Mouse (Mus musculus) neural tube, embryonic 15.5 days (tissue): ENCODE data around the gene Lmtk3. TPM values are rescaled to one million over a fixed set of nuclear protein-coding genes. Genes with fewer than 3 reads are reported as not detected.
A peak's percentile ranks its signal among the peaks of the same experiment; 100 is the strongest.

Source experiments
- ATAC-seq: fragments of 200-750 bp; cut with Nextera tagmentation; 2 replicates; pipeline ENCODE4 v1.8.0; 2017; ENCODE audit warnings: mild to moderate bottlenecking, moderate TSS enrichment, moderate library complexity; ENCODE audit not compliant: low FRiP score
- H3K27ac ChIP-seq: fragments of 300-500 bp; sonication (generic); replicated peaks from 2 replicates; pipeline ENCODE4 v1.5.1; 2015; ENCODE audit warnings: mild to moderate bottlenecking, inconsistent platforms
- H3K27me3 ChIP-seq: fragments of 300-500 bp; sonication (generic); replicated peaks from 2 replicates; pipeline ENCODE4 v1.6.1; 2015; ENCODE audit warnings: inconsistent platforms
- H3K36me3 ChIP-seq: fragments of 300-500 bp; sonication (generic); 2 replicates; pipeline ENCODE4 v1.6.1; 2015; ENCODE audit warnings: inconsistent platforms
- H3K4me1 ChIP-seq: fragments of 300-500 bp; sonication (generic); 2 replicates; pipeline ENCODE4 v1.6.1; 2015; ENCODE audit warnings: inconsistent platforms
- H3K4me2 ChIP-seq: fragments of 300-500 bp; sonication (generic); 2 replicates; pipeline ENCODE4 v1.6.1; 2015; ENCODE audit warnings: inconsistent platforms, mild to moderate bottlenecking, moderate library complexity
- H3K4me3 ChIP-seq: fragments of 300-500 bp; sonication (generic); replicated peaks from 2 replicates; pipeline ENCODE4 v1.5.1; 2015; ENCODE audit warnings: mild to moderate bottlenecking, inconsistent platforms
- H3K9ac ChIP-seq: fragments of 300-500 bp; sonication (generic); replicated peaks from 2 replicates; pipeline ENCODE4 v1.6.1; 2015; ENCODE audit warnings: mild to moderate bottlenecking, inconsistent platforms
- H3K9me3 ChIP-seq: fragments of 300-500 bp; sonication (generic); replicated peaks from 2 replicates; pipeline ENCODE4 v1.6.1; 2016; ENCODE audit warnings: inconsistent platforms
- WGBS: fragments of 180-500 bp; shearing (Covaris S2); methylation state at CpG from one replicate; pipeline ENCODE4 v1.1.7; 2015; ENCODE audit warnings: mixed read lengths; 5-methylcytosine and 5-hydroxymethylcytosine counted together
- polyA plus RNA-seq: library from polyadenylated mRNA; unstranded; fragments of >200 nt; fragmentation: Nextera tagmentation; extraction: Ambion mirVana; gene quantifications from 2 replicates; pipeline ENCODE4 v1.2.1, GENCODE M21; 2015

Lmtk3 gene
- polyA plus RNA-seq, 1 experiment from 2014 or later: 26.0 TPM

DNA sequence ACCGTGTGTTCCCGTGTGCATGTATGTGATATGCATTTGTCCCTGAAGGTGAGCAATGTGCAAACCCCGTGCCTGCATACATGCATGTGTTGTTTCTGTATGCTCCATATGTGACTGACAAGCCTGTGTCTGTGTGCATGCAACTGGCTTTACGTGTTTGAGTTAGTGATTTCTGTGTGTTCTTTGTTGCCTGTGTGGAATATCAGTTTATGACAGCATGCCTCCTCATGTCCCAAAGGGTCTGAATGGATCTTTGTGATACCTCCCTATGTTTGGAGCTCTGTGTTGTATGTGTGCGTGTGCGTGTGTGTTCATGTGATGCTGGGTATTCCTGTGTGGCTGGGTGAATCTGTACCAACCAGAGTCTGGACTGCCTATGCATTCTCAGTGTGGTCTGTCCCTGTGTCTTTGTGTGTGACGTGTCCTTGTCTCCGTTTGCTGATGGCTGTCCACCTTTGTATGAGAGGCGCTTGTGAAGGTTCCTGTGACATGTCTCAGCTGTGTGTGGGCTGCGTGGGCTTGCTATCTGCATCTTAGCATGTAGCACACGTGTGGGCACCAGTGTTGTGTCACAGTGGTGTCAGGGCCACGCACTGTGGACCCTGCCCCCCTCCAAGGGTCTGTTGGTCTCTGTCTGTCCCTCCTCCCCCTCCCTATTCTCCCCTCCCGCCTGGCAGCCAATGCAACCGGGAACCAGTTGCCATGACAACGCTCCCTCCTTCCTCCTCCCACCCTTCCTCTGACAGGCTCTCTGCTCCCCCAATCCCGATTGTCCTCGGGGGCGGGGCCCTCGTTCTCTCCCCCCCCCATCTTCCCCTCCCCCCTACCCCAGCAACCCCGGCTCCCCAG lies 1.2 kb downstream of the Lmtk3 start, which contains the start of gene Sult2b1:
Gene Sult2b1 (minus strand): TSS at position 146 of the 849 bp plus-strand sequence.
- Histone ChIP-seq H3K9me3 (no peaks in the 10 kb centered on the region), H3K27ac (peak within 1 kb of the TSS; percentile 99), H3K9ac (peak within 1 kb of the TSS; percentile 92), H3K4me3 (peak within 1 kb of the TSS; percentile 72), H3K4me1 (peaks cover 36% of the 10 kb centered on the region), H3K36me3 (peaks cover 26% of the 10 kb centered on the region), H3K27me3 (0 out of 2 replicates have a peak, but pooled peaks cover 3% of the 10 kb centered on the region), H3K4me2 (peak within 1 kb of the TSS; percentile 90)
- peak; percentile 80 for ATAC-seq
- 11% methylated on average over 18 of the region's 20 CpGs for WGBS

DNA sequence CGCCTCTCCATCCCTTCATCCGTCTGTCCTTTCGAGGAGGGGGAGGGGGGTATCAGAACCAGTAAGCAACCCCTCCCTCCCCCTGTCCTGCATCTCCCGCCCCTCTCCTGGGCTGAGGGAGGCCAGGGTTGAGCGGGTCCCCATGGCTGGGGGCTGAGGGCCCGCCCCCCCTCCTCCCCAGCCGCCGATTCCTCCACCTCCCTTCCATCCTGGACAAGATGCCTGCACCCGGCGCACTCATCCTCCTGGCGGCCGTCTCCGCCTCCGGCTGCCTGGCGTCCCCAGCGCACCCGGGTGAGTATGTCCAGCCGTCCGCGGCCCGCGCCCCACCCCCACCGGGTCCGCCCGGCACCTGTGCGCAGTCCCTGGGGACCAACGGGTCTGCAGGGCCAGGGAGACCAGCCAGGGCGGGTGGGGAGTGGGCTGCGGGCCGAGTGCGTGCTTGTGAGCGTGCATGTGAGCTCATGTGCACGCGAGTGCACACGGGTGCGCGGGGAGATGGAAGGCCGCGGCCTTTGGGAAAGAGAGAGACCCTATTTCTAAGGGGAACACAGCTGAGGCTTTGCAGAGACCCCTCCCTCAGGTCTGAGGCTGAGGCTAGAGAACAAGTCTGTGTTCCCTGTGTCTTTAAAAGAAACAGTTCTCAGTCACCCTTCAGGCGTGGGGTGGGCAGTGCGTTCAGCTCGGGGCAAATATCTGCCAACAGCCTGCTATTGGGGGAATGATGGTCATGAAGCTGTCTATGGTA lies 2.0 kb downstream of the Lmtk3 start:
- WGBS: 1% methylated on average over 40 of the region's 42 CpGs

DNA sequence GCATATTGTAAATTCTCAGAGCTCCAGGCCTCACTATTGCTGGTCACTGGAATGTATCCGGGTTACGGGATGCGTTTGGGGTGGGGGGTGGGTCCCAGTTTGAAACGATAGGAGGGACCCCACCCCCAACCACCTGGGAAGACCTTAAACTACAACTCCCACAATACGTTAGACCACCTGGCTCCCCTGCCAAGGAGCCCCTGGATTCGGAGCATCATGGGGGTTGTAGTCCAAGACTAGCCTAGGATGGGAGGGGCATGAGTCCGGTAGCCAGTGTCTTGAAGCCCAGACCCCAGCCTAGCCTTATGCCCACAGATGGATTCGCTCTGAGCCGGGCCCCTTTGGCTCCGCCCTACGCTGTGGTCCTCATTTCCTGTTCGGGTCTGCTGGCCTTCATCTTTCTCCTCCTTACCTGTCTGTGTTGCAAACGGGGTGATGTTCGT lies 2.6 kb downstream of the Lmtk3 start:
- Histone ChIP-seq H3K9ac (peak overlapping the region; percentile 92), H3K4me1 (peaks cover 40% of the 10 kb centered on the region), H3K9me3 (no peaks in the 10 kb centered on the region), H3K4me2 (peak overlapping the region; percentile 90), H3K27ac (peak overlapping the region; percentile 99), H3K27me3 (0 out of 2 replicates have a peak, but pooled peaks cover 3% of the 10 kb centered on the region), H3K36me3 (peaks cover 40% of the 10 kb centered on the region), H3K4me3 (peak overlapping the region; percentile 72)
- 1% methylated on average over 14 of the region's 14 CpGs for WGBS
- peak; percentile 25 for ATAC-seq

More for the DNA sequence above, 2.0 kb downstream of the Lmtk3 start:
- peak; percentile 33 for ATAC-seq
- no peaks in the 10 kb centered on the region for H3K9me3 ChIP-seq
- peak overlapping the region; percentile 99 for H3K27ac ChIP-seq
- H3K4me3 ChIP-seq: peak overlapping the region; percentile 72
- H3K27me3 ChIP-seq: 0 out of 2 replicates have a peak, but pooled peaks cover 3% of the 10 kb centered on the region
- peaks cover 37% of the 10 kb centered on the region for H3K4me1 ChIP-seq
- peak overlapping the region; percentile 92 for H3K9ac ChIP-seq
- peak overlapping the region; percentile 90 for H3K4me2 ChIP-seq
- H3K36me3 ChIP-seq: peaks cover 34% of the 10 kb centered on the region

DNA sequence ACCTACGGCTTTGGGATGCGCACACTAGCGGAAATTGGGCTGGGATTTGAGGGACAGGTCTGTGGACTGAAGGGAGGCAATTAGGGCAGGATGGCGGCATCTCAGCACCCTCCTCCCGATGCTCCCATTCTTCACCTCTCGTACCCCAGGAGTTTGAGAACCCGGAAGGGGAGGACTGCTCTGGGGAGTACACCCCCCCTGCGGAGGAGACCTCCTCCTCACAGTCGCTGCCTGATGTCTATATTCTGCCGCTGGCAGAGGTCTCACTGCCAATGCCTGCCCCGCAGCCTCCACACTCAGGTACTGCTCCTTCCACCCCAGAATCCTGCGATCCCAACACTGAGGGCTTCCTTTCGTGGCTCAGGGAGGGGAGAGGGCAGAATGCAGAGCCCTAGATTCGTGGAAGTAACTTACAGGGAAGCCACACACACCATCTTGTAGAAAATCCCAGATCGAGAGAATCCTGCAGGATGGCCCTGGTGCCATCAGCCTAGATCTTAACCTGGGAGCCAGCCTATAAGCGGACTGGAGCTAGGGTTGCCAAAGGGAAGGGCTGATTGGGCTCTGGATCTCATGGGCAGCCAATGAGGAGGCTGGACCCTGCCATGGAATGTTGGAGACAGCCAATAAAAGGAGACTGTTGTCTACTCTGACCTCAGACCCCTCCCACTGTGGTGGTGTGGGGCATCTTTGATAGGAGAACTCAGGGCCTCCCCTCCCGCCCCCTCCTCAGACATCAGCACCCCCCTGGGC lies 3.3 kb downstream of the Lmtk3 start:
- H3K27ac ChIP-seq: peak overlapping the region; percentile 99
- WGBS: 6% methylated on average over 17 of the region's 17 CpGs
- 0 out of 2 replicates have a peak, but pooled peaks cover 3% of the 10 kb centered on the region for H3K27me3 ChIP-seq
- no peaks in the 10 kb centered on the region for H3K9me3 ChIP-seq
- H3K4me1 ChIP-seq: peaks cover 40% of the 10 kb centered on the region
- ATAC-seq: peak; percentile 28; the same call in 1 of the 2 replicates
- peak overlapping the region; percentile 72 for H3K4me3 ChIP-seq
- peak overlapping the region; percentile 90 for H3K4me2 ChIP-seq
- peaks cover 44% of the 10 kb centered on the region for H3K36me3 ChIP-seq
- H3K9ac ChIP-seq: peak overlapping the region; percentile 92

DNA sequence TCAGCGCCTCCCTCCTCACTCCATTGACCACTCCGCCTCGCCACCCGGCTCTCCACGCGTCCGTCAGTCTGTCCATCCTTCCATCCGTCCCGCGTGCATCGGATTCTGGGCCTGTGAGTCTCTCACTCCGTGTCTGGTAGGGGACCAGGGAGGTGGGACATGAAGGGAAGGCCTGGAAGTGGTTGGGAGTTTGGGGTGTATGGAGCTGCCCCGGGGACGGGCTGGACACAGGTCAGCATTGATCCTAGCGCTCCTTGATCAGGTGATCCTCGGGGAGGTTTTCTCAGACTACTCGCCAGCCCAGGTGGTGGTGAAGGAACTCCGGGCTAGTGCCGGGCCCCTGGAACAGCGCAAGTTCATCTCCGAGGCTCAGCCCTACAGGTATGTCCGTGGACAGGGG lies 4.1 kb downstream of the Lmtk3 start:
- no peak overlapping the region for H3K27ac ChIP-seq
- H3K36me3 ChIP-seq: peaks cover 52% of the 10 kb centered on the region
- no peak for ATAC-seq
- H3K9ac ChIP-seq: no peak overlapping the region
- H3K9me3 ChIP-seq: no peaks in the 10 kb centered on the region
- peak overlapping the region; percentile 72; the same call in 1 of the 2 replicates for H3K4me3 ChIP-seq
- H3K27me3 ChIP-seq: no peaks in the 10 kb centered on the region
- H3K4me1 ChIP-seq: peaks cover 40% of the 10 kb centered on the region
- 86% methylated on average over 22 of the region's 22 CpGs for WGBS
- peak overlapping the region; percentile 90 for H3K4me2 ChIP-seq

DNA sequence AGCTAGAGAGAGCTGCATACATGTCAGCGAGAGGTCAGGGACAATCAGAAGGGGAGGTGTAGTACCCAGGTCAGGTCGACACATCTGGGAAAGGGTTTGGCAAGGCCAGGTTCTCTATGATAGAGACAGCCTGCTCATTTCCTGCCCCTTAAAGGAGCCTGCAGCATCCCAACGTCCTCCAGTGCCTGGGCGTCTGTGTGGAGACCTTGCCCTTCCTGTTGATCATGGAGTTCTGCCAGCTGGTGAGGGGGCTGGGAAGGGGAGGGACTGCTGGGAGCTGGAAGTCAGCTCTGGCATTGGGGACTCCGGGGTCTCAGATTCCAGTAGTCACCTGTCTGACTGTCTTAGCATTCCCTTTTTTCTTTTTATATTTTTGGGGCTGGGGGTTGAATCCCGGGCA lies 7.2 kb downstream of the Lmtk3 start:
- H3K4me1 ChIP-seq: peaks cover 29% of the 10 kb centered on the region
- WGBS: 82% methylated on average over 6 of the region's 6 CpGs
- no peak overlapping the region for H3K27ac ChIP-seq
- H3K36me3 ChIP-seq: peaks cover 83% of the 10 kb centered on the region
- no peak overlapping the region for H3K4me3 ChIP-seq
- no peak overlapping the region for H3K4me2 ChIP-seq
- peaks cover 8% of the 10 kb centered on the region; the same call in 1 of the 2 replicates for H3K27me3 ChIP-seq
- no peak overlapping the region for H3K9ac ChIP-seq
- no peaks in the 10 kb centered on the region for H3K9me3 ChIP-seq
- no peak for ATAC-seq

DNA sequence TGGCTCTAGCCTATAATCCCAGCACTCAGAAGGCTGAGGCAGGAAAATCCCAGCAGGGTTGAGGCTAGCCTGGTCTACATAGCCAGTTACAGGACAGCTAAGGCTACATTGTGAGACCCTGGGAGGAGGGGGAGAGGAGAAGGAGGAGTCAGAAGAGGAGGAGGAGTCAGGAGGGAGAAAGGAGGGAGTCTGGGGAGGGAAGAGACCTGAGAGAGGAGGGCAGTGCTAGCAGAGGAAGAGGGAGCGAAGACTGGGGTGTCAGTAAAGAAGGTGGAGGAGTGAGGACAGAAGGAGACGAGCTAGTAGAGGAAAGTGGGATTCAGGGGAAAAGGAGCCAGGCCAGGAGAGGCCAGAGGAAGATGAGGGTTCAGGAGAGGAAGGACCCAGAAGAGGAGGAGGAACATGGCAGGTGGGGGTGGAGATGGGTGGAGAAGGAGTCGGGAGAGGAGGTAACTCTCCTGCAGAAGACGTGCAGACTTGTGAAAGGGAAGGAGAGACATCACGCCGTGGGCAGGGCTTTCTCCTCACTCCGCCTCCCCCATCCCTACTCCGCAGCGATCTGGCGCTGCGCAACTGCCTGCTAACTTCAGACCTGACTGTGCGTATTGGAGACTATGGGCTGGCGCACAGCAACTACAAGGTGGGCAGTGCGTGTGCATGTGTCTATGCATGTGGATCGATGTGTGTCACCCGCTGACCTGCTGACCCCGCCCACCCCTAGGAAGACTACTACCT lies 8.4 kb downstream of the Lmtk3 start:
- H3K9me3 ChIP-seq: no peaks in the 10 kb centered on the region
- peaks cover 21% of the 10 kb centered on the region for H3K4me1 ChIP-seq
- 74% methylated on average over 17 of the region's 17 CpGs for WGBS
- no peak overlapping the region for H3K4me2 ChIP-seq
- H3K36me3 ChIP-seq: peaks cover 93% of the 10 kb centered on the region
- H3K9ac ChIP-seq: no peak overlapping the region
- ATAC-seq: no peak
- no peak overlapping the region for H3K4me3 ChIP-seq
- peaks cover 8% of the 10 kb centered on the region for H3K27me3 ChIP-seq
- no peak overlapping the region for H3K27ac ChIP-seq

DNA sequence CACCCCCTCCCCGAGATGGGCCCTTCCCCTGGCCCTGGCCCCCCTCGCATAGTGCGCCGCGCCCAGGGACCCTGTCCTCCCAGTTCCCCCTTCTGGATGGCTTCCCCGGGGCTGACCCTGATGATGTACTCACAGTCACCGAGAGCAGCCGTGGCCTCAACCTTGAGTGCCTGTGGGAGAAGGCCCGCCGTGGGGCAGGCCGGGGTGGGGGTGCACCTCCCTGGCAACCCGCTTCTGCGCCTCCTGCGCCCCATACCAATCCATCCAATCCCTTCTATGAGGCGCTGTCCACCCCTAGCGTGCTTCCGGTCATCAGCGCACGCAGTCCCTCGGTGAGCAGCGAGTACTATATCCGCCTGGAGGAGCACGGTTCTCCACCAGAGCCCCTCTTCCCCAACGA lies 9.7 kb downstream of the Lmtk3 start:
- Histone ChIP-seq H3K9me3 (no peaks in the 10 kb centered on the region), H3K9ac (no peak overlapping the region), H3K4me3 (no peak overlapping the region), H3K27me3 (peaks cover 8% of the 10 kb centered on the region), H3K27ac (no peak overlapping the region), H3K4me1 (peaks cover 22% of the 10 kb centered on the region), H3K36me3 (peaks cover 83% of the 10 kb centered on the region), H3K4me2 (no peak overlapping the region)
- WGBS: 85% methylated on average over 24 of the region's 24 CpGs
- no peak for ATAC-seq

DNA sequence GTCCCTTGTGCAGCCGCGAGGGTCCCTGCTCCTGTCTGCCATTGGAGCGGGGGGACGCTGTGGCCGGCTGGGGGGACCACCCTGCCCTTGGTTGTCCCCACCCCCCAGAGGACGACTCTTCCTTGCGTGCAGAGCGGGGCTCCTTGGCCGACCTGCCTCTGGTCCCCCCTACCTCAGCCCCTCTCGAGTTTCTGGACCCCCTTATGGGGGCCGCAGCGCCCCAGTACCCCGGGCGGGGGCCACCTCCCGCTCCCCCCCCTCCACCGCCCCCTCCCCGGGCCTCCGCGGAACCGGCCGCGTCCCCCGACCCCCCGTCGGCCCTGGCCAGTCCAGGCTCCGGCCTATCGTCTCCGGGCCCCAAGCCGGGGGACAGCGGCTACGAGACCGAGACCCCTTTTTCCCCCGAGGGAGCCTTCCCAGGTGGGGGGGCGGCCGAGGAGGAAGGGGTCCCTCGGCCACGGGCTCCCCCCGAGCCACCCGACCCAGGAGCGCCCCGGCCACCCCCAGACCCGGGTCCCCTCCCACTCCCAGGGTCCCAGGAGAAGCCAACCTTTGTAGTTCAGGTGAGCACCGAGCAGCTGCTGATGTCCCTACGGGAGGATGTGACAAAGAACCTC lies 10.5 kb downstream of the Lmtk3 start:
- no peak for ATAC-seq
- no peak overlapping the region for H3K9ac ChIP-seq
- 92% methylated on average over 38 of the region's 44 CpGs for WGBS
- H3K4me1 ChIP-seq: peaks cover 27% of the 10 kb centered on the region
- no peak overlapping the region for H3K4me2 ChIP-seq
- H3K27me3 ChIP-seq: peaks cover 8% of the 10 kb centered on the region
- H3K9me3 ChIP-seq: no peaks in the 10 kb centered on the region
- peaks cover 75% of the 10 kb centered on the region for H3K36me3 ChIP-seq
- no peak overlapping the region for H3K27ac ChIP-seq
- no peak overlapping the region for H3K4me3 ChIP-seq

DNA sequence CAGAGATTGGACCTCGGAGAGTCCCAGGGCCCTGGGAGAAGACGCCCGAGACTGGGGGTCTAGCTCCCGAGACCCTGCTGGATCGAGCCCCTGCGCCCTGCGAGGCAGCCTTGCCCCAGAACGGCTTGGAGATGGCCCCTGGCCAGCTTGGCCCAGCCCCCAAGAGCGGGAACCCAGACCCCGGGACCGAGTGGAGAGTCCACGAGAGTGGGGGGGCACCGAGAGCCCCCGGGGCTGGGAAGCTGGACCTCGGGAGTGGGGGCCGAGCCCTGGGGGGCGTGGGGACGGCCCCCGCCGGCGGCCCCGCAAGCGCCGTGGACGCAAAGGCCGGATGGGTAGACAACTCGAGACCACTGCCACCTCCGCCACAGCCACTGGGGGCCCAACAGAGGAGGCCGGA lies 11.4 kb downstream of the Lmtk3 start:
- H3K9me3 ChIP-seq: no peaks in the 10 kb centered on the region
- no peak overlapping the region for H3K9ac ChIP-seq

More for the DNA sequence above, 11.4 kb downstream of the Lmtk3 start:
- no peak overlapping the region for H3K4me2 ChIP-seq
- 94% methylated on average over 29 of the region's 29 CpGs for WGBS
- H3K4me1 ChIP-seq: peaks cover 27% of the 10 kb centered on the region
- peaks cover 69% of the 10 kb centered on the region for H3K36me3 ChIP-seq
- H3K27me3 ChIP-seq: peaks cover 8% of the 10 kb centered on the region
- ATAC-seq: no peak
- H3K4me3 ChIP-seq: no peak overlapping the region
- H3K27ac ChIP-seq: no peak overlapping the region
